Mouse (Mus musculus): ENCODE data around the gene Nkg7. TPM values are rescaled to one million over a fixed set of nuclear protein-coding genes. Genes with fewer than 3 reads are reported as not detected.

The Nkg7 gene
- polyA plus RNA-seq, 1 experiment from 2014 or later: 16.2 TPM

DNA sequence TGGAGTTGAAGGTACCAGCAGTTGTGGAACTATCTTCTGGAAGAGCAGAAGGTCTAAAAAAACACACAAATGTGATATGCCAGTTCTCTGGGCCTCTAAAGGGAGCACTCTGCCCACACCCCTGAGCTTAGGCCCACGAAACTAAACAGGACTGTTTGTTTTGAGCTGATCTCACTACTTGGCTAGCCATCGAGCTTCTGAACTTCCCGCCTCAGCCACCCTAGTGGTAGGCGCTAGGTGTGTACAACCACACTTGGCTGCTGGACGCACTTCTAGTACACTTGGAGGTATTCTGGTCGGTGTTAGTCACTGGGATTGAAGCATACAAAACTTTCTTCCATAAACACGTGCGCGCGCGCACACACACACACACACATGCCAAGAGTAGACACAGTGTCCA is 14.9 kb downstream of the Nkg7 start:
- 86% methylated on average over 11 of the region's 11 CpGs for WGBS (ENCODE audit: insufficient replicate concordance)
- Histone ChIP-seq H3K4me3 (ENCODE audit: low read depth, low read length) (no peak overlapping the region), H3K36me3 (replicated peaks; ENCODE audit: insufficient read depth, low read length) (peaks cover 35% of the 10 kb centered on the region), H3K27me3 (ENCODE audit: insufficient read depth, low read length) (no peaks in the 10 kb centered on the region), H3K4me1 (ENCODE audit: insufficient read depth) (peaks cover 28% of the 10 kb centered on the region), H3K9ac (replicated peaks) (no peak overlapping the region), H3K27ac (ENCODE audit: low read depth) (no peak overlapping the region), H3K4me2 (ENCODE audit: low read depth, low read length) (no peak overlapping the region), H3K9me3 (ENCODE audit: low read length) (no peaks in the 10 kb centered on the region)
- ATAC-seq: peak; percentile 38; the same call in 1 of the 2 replicates
- TF ChIP-seq EP300 (IDR thresholded peaks at IDR 0.05; ENCODE audit: low read depth): no peak
- TF ChIP-seq CTCF (IDR thresholded peaks at IDR 0.05; ENCODE audit: low read depth): no peak
- no peak for DNase-seq

DNA sequence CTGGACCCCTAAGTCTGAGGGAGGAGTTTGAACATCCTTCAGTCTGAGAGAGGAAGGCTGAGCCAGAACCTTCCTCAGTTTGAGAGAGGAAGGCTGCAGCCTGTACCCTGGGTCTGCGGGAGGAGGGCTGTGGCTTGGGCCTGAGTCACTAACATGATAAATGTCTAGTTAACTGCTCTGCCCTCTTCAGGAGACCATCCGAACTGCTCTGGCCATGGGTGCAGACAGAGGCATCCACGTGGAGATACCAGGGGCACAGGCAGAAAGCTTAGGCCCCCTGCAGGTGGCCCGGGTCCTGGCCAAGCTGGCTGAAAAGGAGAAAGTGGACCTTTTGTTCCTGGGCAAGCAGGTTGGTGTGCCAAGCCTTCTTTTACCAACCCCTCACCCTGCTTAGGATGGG is 15.7 kb downstream of the Nkg7 start:
- Histone ChIP-seq H3K27me3 (ENCODE audit: insufficient read depth, low read length) (no peaks in the 10 kb centered on the region), H3K9ac (replicated peaks) (no peak overlapping the region), H3K4me2 (ENCODE audit: low read depth, low read length) (no peak overlapping the region), H3K9me3 (ENCODE audit: low read length) (no peaks in the 10 kb centered on the region), H3K27ac (ENCODE audit: low read depth) (no peak overlapping the region), H3K4me3 (ENCODE audit: low read depth, low read length) (no peak overlapping the region), H3K4me1 (ENCODE audit: insufficient read depth) (peaks cover 23% of the 10 kb centered on the region), H3K36me3 (replicated peaks; ENCODE audit: insufficient read depth, low read length) (peaks cover 44% of the 10 kb centered on the region)
- whole genome bisulfite sequencing (ENCODE audit: insufficient replicate concordance): 36% methylated on average over 4 of the region's 4 CpGs
- DNase-seq (peak; percentile 54), ATAC-seq (peak; percentile 47; the same call in 1 of the 2 replicates)
- peak; percentile 65 for TF ChIP-seq CTCF (IDR thresholded peaks at IDR 0.05; ENCODE audit: low read depth)
- no peak for TF ChIP-seq EP300 (IDR thresholded peaks at IDR 0.05; ENCODE audit: low read depth)

DNA sequence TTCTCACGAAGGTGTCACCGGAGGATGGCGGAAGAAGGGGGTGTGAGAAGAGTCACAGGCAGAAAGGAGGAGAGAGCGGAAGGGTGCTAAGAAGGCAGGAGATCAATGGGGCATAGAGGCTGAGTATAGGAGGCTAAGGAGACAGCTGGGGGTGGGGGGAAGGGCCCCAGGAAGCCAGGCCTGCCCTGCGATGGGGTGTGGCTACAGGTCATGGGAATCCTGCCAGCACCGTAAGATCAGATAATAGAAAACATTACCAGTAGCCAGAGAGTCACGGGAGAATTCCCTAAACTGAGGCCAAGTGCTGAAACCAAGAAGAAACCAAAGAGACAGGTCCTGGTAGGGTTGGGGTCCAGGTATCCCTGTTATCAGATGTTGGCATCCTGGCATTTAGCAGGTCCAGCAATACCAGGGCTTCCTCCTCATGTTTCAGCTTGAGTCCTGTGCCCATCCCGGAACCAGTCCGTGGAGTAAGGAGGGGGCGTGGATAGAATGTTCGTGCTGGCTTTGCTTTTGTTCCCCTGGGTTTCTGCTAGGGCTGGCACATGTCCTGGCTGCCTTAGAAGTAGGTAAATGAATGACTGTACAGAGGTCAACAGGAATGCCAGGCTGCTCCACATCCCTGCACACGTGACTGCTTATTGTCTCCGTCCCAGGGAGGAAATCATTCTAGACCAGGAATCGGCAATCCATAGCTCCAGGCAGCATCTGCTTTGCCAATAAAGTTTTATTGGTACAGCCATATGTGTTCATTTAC is 16.9 kb downstream of the Nkg7 start:
- WGBS (ENCODE audit: insufficient replicate concordance): 79% methylated on average over 14 of the region's 14 CpGs
- no peak for ATAC-seq
- Histone ChIP-seq H3K36me3 (replicated peaks; ENCODE audit: insufficient read depth, low read length) (peaks cover 47% of the 10 kb centered on the region), H3K4me1 (ENCODE audit: insufficient read depth) (peaks cover 17% of the 10 kb centered on the region), H3K27me3 (ENCODE audit: insufficient read depth, low read length) (no peaks in the 10 kb centered on the region), H3K27ac (ENCODE audit: low read depth) (no peak overlapping the region), H3K4me2 (ENCODE audit: low read depth, low read length) (no peak overlapping the region), H3K4me3 (ENCODE audit: low read depth, low read length) (no peak overlapping the region), H3K9me3 (ENCODE audit: low read length) (no peaks in the 10 kb centered on the region), H3K9ac (replicated peaks) (no peak overlapping the region)
- DNase-seq: no peak
- TF ChIP-seq EP300 (IDR thresholded peaks at IDR 0.05; ENCODE audit: low read depth): no peak
- TF ChIP-seq CTCF (IDR thresholded peaks at IDR 0.05; ENCODE audit: low read depth): no peak

GRCm38 (mm10) chr7:43454371-43454770 is 17.5 kb downstream of the Nkg7 start:
- DNase-seq: no peak
- TF ChIP-seq CTCF (IDR thresholded peaks at IDR 0.05; ENCODE audit: low read depth) (no peak), EP300 (IDR thresholded peaks at IDR 0.05; ENCODE audit: low read depth) (no peak)
- Histone ChIP-seq H3K9ac (replicated peaks) (no peak overlapping the region), H3K27ac (ENCODE audit: low read depth) (no peak overlapping the region), H3K4me1 (ENCODE audit: insufficient read depth) (peaks cover 16% of the 10 kb centered on the region), H3K36me3 (replicated peaks; ENCODE audit: insufficient read depth, low read length) (peaks cover 47% of the 10 kb centered on the region), H3K27me3 (ENCODE audit: insufficient read depth, low read length) (no peaks in the 10 kb centered on the region), H3K9me3 (ENCODE audit: low read length) (no peaks in the 10 kb centered on the region), H3K4me3 (ENCODE audit: low read depth, low read length) (no peak overlapping the region), H3K4me2 (ENCODE audit: low read depth, low read length) (no peak overlapping the region)
- no peak for ATAC-seq
- 72% methylated on average over 6 of the region's 6 CpGs for WGBS (ENCODE audit: insufficient replicate concordance)

DNA sequence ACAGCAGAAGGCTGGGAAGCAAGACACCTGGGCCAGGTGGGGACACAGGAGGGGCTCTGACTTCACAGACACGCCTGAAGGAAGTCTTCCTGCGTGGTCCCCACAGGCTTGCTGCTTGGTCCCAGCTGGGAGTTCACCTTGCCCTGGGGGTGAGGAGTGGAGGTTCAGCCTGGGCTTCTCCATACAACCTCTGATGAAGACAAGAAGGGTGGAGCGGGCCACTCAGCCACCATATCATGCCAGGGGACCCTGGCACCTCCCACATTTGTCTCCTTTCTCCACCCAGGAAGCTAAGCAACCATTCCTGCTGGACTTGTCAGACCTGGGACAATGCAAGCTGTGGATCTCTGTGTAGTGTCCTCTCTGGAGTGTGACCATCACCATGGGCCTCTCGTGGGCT is 26.0 kb downstream of the Nkg7 start, which contains the start of gene Vsig10l:
TSS of gene Vsig10l (plus strand) at position 301 of the 400 bp plus-strand sequence.
- ATAC-seq: no peak
- no peak within 1 kb of the TSS for H3K4me2 ChIP-seq (ENCODE audit: low read depth, low read length)
- TF ChIP-seq CTCF (IDR thresholded peaks at IDR 0.05; ENCODE audit: low read depth) (no peak), EP300 (IDR thresholded peaks at IDR 0.05; ENCODE audit: low read depth) (no peak)
- no peak within 1 kb of the TSS for H3K4me3 ChIP-seq (ENCODE audit: low read depth, low read length)
- H3K27ac ChIP-seq (ENCODE audit: low read depth): no peak within 1 kb of the TSS
- DNase-seq: no peak
- H3K9ac ChIP-seq (replicated peaks): no peak within 1 kb of the TSS
- H3K4me1 ChIP-seq (ENCODE audit: insufficient read depth): peaks cover 16% of the 10 kb centered on the region
- WGBS (ENCODE audit: insufficient replicate concordance): 58% methylated on average over 4 of the region's 4 CpGs
- H3K9me3 ChIP-seq (ENCODE audit: low read length): no peaks in the 10 kb centered on the region
- peaks cover under 1% of the 10 kb centered on the region; the same call in 1 of the 2 replicates for H3K36me3 ChIP-seq (replicated peaks; ENCODE audit: insufficient read depth, low read length)
- no peaks in the 10 kb centered on the region for H3K27me3 ChIP-seq (ENCODE audit: insufficient read depth, low read length)

GRCm38 (mm10) chr7:43463976-43464375 is 27.1 kb downstream of the Nkg7 start:
- ATAC-seq (no peak), DNase-seq (no peak)
- no peaks in the 10 kb centered on the region for H3K36me3 ChIP-seq (replicated peaks; ENCODE audit: insufficient read depth, low read length)
- no peak overlapping the region for H3K27ac ChIP-seq (ENCODE audit: low read depth)
- no peak overlapping the region for H3K4me2 ChIP-seq (ENCODE audit: low read depth, low read length)
- WGBS (ENCODE audit: insufficient replicate concordance): 56% methylated on average over 7 of the region's 7 CpGs
- peaks cover 16% of the 10 kb centered on the region for H3K4me1 ChIP-seq (ENCODE audit: insufficient read depth)
- no peak overlapping the region for H3K4me3 ChIP-seq (ENCODE audit: low read depth, low read length)
- H3K9ac ChIP-seq (replicated peaks): 0 out of 2 replicates have a peak overlapping the region, but pooled peaks have one; percentile 2
- no peaks in the 10 kb centered on the region for H3K27me3 ChIP-seq (ENCODE audit: insufficient read depth, low read length)
- TF ChIP-seq EP300 (IDR thresholded peaks at IDR 0.05; ENCODE audit: low read depth) (no peak), CTCF (IDR thresholded peaks at IDR 0.05; ENCODE audit: low read depth) (no peak)
- no peaks in the 10 kb centered on the region for H3K9me3 ChIP-seq (ENCODE audit: low read length)
